Mouse (Mus musculus): ENCODE results near the gene Plekhg4.

- TF ChIP-seq MAFK (IDR thresholded peaks at IDR 0.05; ENCODE audit: insufficient replicate concordance, low read length) (no peak), CTCF (conservative IDR thresholded peaks at IDR 0.05 in 1 of 2, IDR thresholded peaks at IDR 0.05 in 1 of 2; ENCODE audit: low read depth in 2 of 2, low read length in 2 of 2) (no peak), USF1 (IDR thresholded peaks at IDR 0.05; ENCODE audit: low read depth, low read length) (no peak), EP300 (IDR thresholded peaks at IDR 0.05; ENCODE audit: low read length) (no peak), SMC3 (IDR thresholded peaks at IDR 0.05; ENCODE audit: low read depth, low read length) (no peak), POLR2A (IDR thresholded peaks at IDR 0.05; ENCODE audit: low read depth, low read length) (no peak), RCOR1 (conservative IDR thresholded peaks at IDR 0.05; ENCODE audit: low read depth, low read length) (no peak), ZKSCAN1 (IDR thresholded peaks at IDR 0.05; ENCODE audit: borderline replicate concordance, low read depth, low read length) (no peak), ELF1 (IDR thresholded peaks at IDR 0.05; ENCODE audit: low read depth, low read length) (no peak), E2F4 (IDR thresholded peaks at IDR 0.05; ENCODE audit: insufficient replicate concordance, low read depth, low read length) (no peak), GABPA (IDR thresholded peaks at IDR 0.05; ENCODE audit: insufficient replicate concordance, low read depth, low read length) (no peak), MAX (IDR thresholded peaks at IDR 0.05; ENCODE audit: low read length) (no peak), IRF4 (IDR thresholded peaks at IDR 0.05; ENCODE audit: low read depth, low read length) (no peak)
Measured at GRCm38 (mm10) chr8:105343791-105344574, 29.1 kb upstream of the Plekhg4 start.

Measured in CH12.LX (cell line).